Mouse (Mus musculus): Measurements from ENCODE around the gene Proz.

GRCm38 (mm10) chr8:13104691-13105086 is 44.0 kb downstream of the Proz start:
- TF ChIP-seq EP300 (IDR thresholded peaks at IDR 0.05; ENCODE audit: insufficient read depth, low read depth, low read length) (peak; percentile 5; the same call in 1 of the 2 replicates), CTCF (IDR thresholded peaks at IDR 0.05) (no peak), POLR2A (IDR thresholded peaks at IDR 0.05; ENCODE audit: insufficient read depth, low read depth, low read length) (peak; percentile 84)

Measured in heart, adult 2 months (tissue).